Mouse (Mus musculus) telencephalon, adult 2 months (tissue): ENCODE results near the gene Nme2.

Source experiments
- DNase-seq: peaks from one replicate; pipeline ENCODE4 v3.0.0-alpha.2; 2011; ENCODE audit warnings: low read depth, low spot score

Gene Nme2

DNA sequence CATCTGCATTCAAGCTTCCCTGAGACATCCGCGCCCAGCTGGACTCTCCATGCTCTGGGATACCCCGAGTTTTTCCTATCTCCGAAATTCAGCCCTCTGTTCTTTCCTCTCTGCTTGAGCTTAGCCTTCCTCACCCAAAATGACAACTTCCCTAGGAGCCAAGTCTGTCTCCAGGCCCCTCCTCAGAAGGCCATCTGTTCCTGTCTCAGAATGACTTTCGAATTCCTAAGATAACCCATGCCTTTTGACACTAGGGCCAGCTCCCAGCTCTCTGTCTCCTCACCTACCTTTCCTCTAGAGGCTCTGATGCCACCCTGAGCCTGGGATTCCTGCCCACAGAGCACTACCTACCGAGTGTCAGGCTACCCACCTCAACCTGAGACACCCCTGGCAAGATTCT is at the start of gene Nme2:
Gene Nme2 (minus strand): TSS at position 101 of the 400 bp plus-strand sequence.
- DNase-seq: no peak

DNA sequence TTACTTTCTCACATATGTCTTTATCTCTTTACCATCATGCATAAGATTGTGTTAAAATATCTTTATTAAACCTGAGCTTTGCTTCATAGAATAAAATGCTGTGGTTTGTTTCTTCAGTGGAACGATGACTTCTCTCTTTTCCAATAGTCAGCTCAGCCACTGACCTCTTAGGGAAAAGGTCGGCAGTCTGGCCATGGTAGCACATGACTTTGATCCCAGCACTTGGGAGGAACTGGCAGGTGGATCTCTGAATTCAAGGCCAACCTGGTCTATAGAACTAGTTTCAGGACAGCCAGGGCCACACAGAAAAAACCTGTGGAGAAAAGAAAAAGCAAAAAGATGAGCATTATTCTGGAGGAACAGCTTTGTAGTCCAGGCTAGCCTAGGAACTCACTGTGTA is 47.3 kb upstream of the Nme2 start:
- no peak for DNase-seq

- DNase-seq: no peak
These were observed 43.2 kb upstream of the Nme2 start for GRCm38 (mm10) chr11:93999276-93999675.

DNA sequence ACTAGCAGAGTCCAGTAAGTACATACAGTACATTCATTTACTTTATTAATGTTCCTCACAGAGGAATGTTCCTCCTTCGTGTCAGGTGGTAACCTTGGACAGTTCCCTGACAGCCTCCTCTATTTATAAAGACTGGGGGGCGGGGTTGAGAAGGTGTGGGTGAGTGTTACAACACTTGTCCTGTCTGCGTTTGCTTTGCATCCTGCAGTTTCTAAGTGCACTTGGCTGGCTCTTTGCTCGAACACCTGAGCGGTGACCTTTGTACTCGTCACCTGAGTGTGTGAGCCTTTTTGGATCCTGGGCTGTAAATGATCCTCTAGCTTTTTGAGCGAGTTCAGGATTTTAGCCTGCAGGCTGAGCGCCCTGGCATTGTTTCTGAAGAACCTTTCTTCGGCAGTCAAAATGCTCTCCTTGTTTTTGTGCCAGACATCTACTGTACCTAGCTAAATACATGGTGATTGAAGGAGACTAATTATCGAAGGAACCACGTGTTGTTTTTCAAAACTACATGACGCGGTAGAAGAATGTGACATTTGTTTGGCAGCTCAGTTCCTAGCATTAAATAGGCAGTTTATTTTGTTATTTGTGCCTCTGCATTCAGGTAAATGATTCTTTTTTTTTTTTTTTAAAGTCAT is 41.2 kb upstream of the Nme2 start:
- DNase-seq: no peak

GRCm38 (mm10) chr11:93996306-93997140 is 40.5 kb upstream of the Nme2 start:
- no peak for DNase-seq

GRCm38 (mm10) chr11:93995720-93996305 is 39.8 kb upstream of the Nme2 start, which contains the start of gene Spag9:
TSS of gene Spag9 (plus strand) at chr11:93996091.
- DNase-seq: peak; percentile 91

- peak; percentile 88 for DNase-seq
These were observed 39.2 kb upstream of the Nme2 start for GRCm38 (mm10) chr11:93995111-93995719.

DNA sequence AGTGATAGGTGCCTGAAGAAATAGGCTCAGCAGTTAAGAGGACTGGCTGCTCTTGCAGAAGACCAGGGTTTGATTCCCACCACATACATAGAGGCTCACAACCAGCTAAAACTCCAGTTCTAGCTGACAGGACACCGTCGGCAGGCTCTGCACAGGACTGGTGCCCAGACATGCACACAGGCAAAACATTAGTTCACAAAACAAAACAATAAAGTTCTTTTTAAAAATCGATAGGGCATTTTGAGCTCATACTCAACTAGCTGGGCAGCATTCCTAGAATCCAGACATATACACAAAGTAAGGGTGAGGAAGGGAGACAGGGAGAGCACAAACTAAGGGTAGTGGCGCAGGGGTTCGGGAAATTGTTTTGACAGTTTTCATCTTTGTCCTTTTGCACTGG is 38.5 kb upstream of the Nme2 start:
- no peak for DNase-seq

GRCm38 (mm10) chr11:93988328-93989062 is 32.4 kb upstream of the Nme2 start:
- no peak for DNase-seq

DNA sequence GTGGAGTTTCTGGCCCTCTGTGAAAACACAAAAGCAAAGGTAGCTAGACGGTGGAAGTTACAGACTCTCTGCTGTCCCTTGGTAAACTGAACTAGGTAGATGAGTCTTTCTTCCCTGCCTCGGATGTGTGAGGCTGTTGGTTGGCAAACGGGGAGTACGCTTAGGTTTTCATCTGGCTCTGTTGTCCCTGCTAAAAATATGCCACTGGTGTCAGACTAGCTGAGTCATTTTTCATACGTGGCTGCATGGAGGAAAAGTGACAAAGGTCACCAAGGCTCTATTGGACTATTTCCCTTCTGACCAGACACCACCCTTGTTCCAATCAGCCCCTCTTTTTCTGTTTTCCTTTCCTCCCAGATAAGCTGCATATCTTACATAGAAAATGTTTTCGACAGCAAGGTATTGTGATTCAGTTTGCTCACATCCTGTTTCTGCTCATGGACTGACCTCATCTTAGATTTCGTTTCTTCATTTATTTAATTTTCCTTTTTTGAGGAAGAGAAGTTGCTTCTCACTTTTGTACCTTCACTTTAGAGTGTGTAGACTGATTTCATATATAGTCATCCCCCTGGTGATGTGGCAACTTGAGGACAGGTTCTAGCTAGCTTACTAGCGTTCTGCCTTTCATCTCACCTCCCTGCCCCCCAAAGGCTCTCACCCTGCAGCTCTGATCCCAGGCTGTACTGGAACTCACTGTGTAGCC is 31.7 kb upstream of the Nme2 start:
- DNase-seq: no peak

DNA sequence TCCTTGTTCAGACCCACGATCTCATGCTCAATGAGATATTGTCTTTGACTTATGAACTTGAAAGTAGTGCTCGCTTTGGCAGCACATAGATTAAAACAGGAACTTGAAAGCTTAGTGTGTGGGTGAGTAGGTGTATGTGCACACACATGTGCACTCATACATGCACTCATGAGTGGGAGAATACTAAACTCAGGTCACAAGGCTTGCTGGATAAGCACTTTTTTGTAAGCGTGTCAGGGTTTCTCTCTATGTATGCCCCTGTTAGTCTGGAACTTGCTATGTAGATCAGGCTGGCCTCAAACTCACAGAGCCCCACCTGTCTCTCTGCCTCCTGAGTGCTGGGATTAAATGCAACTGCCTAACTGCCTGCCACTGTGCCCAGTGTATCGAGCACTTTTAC is 31.0 kb upstream of the Nme2 start:
- DNase-seq: no peak

DNA sequence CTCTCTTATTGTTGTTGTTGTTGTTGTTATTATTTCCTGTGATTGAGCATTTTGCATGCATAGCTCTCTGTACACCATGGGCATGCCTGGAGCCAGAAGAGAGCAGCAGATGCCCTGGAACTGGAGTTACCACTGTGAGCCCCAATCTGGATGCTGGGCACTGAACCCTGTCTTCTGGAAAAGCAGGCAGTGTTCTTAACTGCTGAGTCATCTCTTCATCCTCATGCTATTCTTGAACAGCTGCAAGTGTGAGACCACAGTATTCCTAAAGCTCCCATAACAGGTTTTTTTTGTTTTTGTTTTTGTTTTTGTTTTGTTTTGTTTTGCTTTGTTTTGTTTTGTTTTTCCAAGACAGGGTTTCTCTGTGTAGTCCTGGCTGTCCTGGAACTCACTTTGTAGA is 30.2 kb upstream of the Nme2 start:
- no peak for DNase-seq

GRCm38 (mm10) chr11:93985265-93985664 is 29.2 kb upstream of the Nme2 start:
- DNase-seq: no peak

- no peak for DNase-seq
These were observed 28.6 kb upstream of the Nme2 start for GRCm38 (mm10) chr11:93984619-93985018.

- no peak for DNase-seq
These were observed 23.5 kb upstream of the Nme2 start for GRCm38 (mm10) chr11:93979502-93980049.

GRCm38 (mm10) chr11:93972951-93973350 is 16.9 kb upstream of the Nme2 start:
- no peak for DNase-seq

DNA sequence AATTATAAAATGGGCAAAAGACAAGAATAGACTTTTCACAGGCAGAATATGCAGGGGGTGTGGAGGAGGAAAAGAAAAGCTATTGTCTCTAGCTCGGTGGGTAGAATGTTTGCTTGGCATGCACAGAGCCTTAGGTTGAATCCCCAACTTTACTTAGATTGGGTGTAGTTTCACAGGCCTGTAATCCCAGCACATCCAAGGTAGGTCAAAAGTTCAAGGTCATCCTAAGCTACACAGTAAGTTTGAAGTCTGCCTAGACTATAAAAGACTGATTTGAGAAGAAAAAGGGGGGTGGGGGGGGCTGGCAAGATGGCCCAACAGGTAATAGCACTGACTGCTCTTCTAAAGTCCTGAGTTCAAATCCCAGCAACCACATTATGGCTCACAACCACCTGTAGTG is 13.7 kb upstream of the Nme2 start:
- DNase-seq: no peak

DNA sequence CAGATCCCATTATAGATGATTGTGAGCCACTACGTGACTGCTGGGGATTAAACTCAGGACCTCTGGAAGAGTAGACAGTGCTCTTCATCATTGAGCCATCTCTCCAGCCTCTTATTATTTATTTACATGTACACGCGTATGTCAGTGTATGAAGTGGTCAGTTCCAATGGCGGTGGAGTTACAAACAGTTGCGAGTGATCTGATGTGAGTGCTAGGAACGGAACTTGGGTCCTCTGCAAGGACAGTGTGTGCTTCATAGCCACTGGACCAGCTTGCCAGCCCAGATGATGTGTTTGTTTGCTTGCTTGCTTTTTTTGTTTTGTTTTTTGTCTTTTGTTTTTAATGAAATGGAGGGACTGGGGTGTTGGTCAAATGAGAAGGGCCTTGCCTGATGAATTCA is 13.1 kb upstream of the Nme2 start:
- no peak for DNase-seq

GRCm38 (mm10) chr11:93968848-93969128 is 12.7 kb upstream of the Nme2 start:
- DNase-seq: no peak

- peak; percentile 99 for DNase-seq
These were observed 12.2 kb upstream of the Nme2 start, which contains the start of the genes Gm20390 and Nme1 for GRCm38 (mm10) chr11:93968005-93968847. TSS of gene Gm20390 (minus strand) at chr11:93968293. TSS of gene Nme1 (minus strand) at chr11:93968521.
